Mouse (Mus musculus): Measurements from ENCODE around the gene 4921536K21Rik.
"Not testable (repeated sequence)": the region's sequence is repeated elsewhere in the genome, so short reads cannot be mapped to it uniquely, and the experiment has no call there.

The 4921536K21Rik gene

DNA sequence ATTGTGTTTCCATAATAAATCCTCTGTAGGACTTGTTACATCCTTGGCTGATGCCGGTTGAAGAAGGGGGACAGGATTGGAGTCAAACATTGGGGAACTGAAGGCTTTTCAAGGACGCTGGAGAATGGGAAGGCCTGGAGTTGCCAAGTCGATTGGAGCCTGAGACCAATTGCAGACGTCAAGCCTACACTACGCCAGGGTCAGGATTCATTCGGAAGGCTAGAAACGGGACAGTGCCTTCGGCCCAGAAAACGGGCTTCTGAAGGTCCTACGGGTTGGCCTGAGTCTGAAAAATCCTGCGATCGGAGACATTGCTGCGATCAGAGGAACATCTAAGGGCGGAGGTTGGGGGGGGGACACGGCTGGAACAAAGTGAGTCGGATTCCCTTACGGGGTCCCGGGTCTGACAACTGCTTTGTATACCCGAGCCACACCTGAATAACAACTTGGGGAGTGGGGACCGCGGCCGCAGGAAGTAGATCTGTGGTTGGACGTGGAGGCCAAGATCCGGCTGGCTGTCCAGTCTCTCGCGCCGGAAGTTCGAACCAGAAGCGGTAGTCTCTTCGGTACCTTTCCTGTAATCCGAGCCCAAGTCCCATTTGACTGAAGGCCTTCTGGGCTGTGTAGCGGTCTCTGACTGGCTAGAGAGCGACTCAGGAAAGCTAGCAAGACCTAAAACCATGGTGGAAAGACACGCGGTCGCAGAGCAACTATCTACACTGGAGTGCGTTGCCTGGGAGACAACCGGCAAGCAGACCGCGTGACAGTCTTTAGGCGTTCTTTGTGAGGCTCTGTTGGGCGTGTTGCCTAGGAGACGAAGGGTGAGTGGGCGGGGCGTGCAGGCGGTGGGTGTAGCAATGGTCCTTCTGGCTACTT is at the start of gene 4921536K21Rik, which contains the start of gene Dusp18:
Gene 4921536K21Rik (minus strand): TSS at position 693 of the 876 bp plus-strand sequence.
Gene Dusp18 (plus strand): TSS at position 835 of the 876 bp plus-strand sequence.
- DNase-seq = peak; percentile 95 to 97

DNA sequence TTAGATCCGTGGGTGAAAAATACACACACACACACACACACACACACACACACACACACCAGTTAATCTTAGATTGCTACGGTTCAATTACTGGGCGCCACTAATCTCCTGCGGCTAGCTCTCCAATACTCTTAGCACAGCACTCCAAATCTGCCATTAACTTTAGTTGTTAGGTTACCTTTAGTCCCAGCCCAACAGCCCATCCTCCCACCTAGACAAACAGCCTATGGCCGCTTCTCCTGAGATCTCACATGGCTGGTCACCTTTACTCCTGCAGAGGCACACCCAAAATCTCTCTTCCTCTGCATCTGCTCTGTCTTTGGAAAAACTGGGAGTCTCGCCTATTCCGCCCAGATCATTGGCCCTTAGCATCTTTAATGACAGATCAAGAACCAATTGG is 46.5 kb upstream of the 4921536K21Rik start:
- DNase-seq = no peak

DNA sequence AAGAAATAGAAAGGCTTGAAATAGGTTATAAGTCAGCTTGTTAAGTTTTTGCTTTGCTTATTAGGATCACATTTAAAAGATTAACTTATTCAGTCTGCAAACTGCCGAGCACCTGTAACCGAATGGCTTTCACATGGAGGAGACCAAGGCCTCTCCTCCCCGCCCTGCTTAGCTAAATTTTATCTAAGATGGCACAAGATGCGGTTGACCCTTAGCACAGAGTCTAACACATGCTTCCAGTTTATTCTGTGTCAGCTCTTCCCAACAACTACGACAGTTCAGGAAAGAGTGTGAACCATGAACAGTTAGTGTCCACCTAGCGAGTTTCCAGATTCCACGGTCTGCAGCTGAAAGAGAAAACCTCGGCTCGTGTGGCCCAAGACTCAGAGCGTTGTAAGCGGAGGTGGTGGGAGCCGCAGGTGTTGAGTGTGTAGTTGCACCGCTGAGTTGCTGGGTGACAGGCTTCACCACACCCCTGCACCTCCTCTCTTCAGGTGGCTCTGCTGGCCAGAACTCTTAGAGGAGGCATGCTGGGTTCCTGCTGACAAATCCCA is 42.5 kb upstream of the 4921536K21Rik start:
- DNase-seq = no peak

DNA sequence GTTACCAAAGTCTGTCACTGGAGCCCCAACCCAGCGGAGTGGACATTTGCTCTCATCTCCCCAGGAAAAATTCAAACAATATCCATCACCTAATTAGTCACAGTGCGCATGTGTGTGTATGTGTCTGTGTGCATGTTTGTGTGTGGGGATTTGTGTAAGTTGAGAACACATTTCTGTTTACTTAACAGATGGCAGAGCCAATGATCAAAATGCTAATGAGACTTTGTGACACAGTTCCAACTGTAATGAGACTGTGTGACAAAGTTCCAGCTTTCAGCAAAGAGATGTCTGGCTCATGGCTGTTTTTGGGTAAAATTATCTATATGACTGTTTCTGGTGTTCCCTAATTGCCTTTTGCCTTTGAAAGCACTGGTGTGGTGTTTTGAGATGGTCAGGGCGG is 41.4 kb upstream of the 4921536K21Rik start:
- no peak for DNase-seq

DNA sequence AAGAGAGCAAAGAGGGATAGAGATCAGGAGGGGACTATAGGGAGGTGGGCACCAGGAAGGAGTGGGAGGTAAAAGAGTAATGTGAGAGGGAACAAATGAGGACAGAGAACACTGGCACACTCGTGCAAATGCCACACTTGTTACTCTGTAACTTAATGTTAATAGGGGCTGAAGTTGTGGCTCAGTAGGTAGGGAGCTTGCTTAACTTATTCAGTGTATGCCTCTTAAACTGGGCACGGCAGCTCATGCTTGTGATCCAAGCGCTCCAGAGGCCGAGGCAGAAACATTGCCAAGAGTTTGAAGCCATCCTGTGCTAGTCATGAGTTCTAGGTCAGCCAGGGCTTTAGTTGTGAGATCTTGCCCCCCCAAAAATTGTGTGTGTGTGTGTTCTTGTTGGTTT is 40.2 kb upstream of the 4921536K21Rik start:
- DNase-seq = no peak

DNA sequence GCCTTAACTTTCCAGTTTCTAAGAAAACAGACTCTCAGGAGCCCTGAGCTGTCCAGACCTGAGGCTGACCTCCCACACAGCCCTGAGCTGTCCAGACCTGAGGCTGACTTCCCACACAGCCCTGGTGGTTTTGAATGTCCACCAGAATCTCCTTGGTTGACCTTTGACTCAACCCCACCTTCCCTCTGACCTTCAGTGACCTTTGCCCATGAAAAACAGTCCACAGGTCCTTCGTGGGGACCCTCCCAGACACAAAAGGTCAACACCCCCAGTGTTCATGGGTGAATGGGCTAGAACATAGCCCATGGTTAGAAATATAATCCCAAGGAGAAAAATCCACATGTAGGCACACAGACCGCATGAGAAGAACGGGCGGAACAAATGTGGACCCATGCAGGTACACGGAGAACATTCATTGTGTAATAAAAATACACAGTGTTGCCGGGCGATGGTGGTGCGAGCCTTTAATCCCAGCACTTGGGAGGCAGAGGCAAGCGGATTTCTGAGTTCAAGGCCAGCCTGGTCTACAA is 38.9 kb upstream of the 4921536K21Rik start:
- DNase-seq = no peak

DNA sequence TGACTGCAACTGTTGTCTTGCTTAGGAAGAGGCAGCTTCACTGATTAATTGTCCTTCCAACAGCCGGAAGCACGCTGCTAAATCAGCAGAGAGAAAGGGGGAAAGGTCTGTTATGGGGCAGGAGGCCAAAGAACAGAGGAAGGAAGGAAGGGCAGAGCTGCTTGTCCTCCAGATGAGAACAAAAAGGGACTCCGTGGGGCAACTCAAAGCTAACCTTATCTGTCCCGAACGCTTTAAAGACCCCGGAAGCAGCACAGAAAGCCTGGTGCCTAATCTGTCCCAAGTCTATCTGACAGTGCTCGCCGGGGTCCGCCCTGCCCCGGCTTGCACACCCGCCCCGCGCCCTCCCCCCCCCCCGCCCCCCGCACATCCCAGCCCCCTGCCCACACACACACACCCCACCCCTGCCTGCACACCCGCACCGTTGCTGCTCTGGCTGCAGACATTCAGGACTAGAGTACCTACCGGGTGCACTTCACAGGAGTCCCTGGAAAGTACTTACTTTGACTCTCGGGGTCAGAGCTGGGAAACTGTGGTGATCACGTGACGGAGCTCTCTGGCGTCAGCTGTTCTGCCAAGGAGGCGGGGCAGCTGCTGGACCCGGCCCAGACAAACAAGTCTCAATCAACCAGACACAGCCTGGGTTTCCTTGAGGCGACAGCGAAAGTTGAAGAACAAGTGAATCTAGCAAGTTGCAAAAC is 36.8 kb upstream of the 4921536K21Rik start, which contains the start of gene Tcn2:
Gene Tcn2 (minus strand): TSS at position 649 of the 701 bp plus-strand sequence.
- DNase-seq = peak; percentile 88

DNA sequence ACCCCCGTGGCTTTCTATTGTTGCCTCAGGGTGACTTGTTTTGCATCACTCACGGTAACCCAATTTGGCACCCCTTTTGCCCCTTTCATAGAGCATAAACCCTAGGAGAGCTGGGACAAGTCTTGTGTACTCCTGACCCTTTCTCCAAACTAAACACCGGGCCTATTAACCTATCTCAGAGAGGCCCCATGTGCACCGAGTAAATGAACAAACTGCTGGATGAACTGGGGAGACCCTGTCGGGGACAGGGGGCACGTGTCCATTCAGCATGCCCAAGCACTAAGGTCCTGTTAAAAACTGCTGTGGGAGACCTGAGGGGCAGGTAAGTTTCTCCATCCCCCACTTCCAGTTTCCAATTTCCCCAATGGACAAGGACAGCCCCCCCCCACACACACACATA is 36.0 kb upstream of the 4921536K21Rik start:
- DNase-seq = no peak

DNA sequence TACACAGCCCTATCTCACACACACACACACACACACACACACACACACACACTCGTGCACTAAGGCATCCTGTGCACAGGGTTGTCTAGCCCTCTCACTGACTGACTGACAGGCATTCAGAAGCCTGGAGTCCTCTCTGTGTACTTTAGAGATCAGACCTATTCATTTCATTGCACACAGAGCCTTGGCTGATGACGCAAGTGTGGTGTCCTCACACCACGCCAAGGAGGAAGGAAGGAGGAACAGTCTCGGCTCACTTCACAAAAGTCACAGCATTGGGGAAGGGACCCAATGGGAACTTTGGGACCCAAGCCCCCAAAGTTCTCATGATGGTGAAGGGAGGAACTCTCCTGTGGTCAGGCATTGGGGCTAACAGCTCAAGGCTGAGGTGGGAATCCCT is 35.1 kb upstream of the 4921536K21Rik start:
- no peak for DNase-seq

DNA sequence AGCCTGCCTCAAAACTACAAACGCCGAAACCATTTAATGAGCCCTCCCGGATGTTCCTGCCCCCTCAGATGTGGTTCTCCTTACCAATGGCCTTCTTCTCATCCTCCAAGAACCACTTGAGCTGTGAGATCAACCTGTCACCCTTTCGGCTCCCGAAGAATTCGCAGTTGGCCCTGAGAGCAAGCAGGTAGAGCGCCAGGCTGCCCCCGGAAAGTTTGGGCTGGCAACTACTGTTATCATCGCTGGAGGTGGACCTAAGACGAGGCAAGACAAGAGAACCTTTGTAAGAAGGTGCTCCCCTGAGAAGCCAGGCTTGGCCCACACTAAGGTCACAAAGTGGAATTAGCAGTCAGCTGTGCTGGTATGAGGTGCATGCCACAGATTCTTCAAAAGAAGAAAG is 31.0 kb upstream of the 4921536K21Rik start:
- no peak for DNase-seq

DNA sequence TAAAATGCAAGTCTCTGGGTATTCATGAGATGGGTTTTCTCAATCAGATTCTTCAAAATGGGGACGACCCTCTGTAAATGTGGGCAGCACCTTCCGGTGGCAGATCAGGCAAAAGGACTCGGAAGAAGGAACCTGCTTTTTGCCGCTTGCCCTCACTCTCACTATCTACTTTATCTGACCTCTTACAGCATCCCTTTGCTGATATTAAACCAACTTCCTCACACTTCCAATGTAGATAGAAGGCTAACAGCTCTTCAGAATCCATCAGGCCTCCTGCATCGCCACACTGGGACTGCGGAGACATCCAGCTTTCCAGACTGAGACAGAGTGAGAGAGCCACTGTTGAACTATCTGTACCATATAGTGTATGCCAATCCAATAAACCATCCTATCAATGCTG is 27.8 kb upstream of the 4921536K21Rik start:
- DNase-seq = no peak

DNA sequence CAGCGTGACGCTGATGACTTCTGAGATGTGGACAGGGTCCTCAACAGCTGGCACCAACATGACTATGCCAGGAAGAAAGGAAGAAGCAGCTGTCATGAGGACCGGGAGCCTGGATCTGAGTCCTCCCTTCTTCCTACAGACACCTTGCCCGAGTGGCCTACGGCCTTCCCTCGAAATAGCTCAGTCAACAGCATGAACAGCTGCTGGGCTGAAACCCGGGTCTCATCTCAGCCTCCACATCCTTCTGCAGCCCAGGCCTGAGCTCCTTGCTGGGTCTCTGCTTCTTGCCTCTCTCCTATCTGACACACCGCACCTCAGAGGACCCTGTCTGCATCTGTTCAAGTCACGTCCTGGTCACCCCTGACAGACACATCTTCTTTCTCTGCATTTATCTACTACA is 27.2 kb upstream of the 4921536K21Rik start:
- no peak for DNase-seq

DNA sequence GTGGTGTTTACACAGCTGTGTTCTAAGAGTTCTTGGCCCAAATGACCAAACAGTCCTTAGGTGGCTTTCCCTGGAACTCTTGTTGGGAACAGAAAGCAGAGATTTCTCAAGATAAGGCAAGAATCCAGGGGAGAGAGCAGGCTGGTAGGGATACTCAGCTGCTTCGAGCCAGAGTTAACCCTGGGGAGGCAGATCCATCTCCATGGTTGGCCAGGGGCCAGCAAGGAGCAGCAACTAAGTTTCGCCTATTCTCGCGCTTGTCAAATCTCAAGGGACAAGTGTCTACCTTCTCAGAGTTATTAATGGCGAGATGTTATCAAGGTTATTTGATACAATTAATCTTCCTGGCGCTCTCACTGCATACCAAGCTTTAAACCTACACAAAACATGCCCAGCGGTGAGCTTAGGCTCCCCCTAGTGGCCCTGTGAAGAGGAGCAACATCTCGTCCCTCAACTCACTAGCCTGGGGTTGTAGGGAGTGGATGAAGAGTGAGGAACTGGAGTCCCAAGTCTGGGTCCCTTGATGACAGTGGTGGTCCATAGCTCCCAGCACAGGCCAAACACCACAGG is 26.5 kb upstream of the 4921536K21Rik start:
- DNase-seq = peak; percentile 73 to 79

DNA sequence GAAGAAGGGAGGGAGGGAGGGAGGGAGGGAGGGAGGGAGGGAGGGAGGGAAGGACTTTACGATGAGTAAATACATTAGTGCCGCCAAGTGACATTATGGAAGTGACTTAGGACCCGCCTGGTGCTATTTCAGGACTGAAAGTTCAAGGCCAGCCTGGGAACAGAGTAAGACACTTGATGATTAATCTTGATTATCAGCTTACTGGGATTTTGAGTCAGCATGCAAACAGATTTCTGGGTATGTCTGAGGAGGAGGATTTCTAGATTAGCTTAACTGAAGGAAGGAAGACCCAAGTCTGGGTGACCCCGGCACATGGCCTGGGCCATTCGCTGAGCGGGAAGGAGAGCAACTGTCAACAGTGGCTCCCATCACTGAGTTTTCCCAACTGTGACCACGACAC is 25.6 kb upstream of the 4921536K21Rik start:
- DNase-seq = no peak

DNA sequence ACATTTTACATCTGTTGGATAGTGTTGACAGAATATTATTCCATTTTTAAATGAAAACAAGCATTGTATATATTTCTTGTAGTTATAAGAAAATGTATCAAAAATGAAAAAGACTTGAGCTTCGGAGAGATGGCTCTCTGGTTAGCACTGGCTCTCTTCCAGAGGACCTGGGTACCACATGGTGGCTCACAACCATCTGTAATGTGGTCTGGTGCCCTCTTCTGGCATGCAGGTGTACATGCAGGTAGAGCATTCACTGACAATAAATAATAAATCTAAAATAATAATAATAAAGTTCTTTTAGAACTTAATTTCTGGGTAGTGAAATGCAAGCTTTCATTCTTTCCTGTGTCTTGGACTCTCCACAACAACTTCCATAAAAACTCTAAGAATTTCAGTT is 23.8 kb upstream of the 4921536K21Rik start:
- DNase-seq = peak; percentile 77 to 87

DNA sequence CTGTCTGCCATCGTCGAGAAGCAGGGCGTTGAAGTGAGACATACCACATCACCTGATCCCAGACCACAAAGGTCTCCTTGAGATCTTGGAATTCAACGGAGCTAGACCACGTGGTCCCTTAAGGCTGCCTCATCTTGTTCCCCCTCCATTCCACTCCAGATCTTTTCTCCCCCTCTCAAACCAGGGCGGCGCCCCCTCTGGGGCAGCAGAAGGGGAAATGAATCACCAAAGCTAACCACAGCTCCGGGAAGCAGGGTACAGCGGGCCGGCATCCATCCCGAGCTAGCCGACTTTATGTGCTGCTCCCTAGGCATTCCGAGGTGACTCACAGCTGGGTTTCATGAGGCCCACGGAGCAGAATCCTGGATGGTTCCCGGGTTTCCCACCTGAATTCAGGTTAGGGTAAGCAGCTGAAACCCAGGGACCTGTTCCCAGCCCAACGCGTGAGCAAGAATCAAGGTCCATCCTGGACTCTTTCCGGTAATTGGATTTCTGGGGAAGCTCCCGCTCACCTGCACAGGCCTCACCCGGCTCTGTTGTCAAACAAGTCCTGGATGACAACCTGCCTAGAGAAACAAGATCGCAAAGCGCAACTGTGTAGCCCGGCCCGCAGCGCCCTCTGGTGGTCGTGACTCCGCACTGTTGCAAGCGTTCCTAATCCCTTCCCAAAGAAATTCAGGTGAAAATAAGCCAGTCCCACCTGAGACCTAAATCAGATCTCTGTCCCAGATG is 19.4 kb upstream of the 4921536K21Rik start, which contains the start of gene Slc35e4:
Gene Slc35e4 (minus strand): TSS at position 556 of the 732 bp plus-strand sequence.
- peak; percentile 96 to 98 for DNase-seq

DNA sequence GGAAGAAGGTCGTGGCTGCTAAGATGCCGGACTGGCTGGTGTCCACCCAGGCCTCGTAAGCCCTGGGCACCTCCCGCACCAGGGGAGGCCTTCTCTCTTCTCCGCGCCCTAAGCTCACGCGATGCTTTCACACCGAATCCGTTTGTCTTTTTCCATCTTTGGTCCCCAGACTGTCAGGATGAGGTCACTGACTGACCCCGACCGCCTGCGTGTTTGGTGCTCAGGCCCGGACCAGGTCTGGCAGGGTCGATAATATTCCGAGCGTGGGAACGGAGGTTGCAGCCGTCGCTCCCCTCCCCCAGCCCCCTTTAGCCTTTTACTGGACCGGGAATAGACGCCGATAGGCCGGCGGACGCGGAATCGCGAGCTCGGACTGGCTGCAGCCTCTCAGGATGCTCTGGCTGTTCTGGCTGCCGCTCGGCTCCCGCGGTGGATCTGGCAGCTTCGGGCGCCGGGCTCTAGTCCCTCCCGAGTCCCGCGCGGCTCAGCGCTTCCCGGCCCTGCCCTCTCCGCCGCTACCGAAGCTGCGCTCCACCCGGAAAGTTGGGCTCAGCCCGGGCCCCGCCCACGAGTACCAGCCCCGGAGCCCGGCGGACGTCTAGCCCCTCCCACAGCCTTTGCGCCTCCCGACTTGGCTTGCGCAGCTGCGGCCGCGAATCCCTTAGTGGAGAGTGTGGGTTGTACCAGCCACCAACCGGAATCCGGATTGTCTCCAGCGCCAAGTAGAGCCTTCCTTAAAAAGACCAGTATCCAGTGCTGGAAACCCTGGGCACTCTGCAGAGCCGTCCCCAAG is 18.6 kb upstream of the 4921536K21Rik start:
- DNase-seq = peak; percentile 93 to 96

DNA sequence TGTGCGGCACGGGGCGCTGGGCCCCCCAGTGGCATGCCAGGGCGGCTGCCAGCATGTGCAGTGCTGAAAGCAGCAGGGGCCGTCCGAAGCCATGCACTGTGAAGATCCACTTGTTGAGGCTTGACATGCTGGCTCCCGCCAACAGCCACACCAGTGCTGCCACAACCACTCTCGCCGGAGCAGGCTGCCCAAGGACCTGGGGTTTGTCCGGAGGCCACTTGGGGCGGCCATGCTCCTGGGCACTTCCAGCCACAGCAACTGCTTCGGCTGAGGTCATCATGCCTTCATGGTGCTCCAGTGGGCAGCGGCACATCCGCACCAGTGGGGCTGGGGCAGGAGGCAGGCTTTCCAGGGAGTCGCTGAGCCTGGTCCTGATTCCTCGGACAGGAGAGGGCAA is 18.0 kb upstream of the 4921536K21Rik start:
- peak; percentile 59 to 65 for DNase-seq

DNA sequence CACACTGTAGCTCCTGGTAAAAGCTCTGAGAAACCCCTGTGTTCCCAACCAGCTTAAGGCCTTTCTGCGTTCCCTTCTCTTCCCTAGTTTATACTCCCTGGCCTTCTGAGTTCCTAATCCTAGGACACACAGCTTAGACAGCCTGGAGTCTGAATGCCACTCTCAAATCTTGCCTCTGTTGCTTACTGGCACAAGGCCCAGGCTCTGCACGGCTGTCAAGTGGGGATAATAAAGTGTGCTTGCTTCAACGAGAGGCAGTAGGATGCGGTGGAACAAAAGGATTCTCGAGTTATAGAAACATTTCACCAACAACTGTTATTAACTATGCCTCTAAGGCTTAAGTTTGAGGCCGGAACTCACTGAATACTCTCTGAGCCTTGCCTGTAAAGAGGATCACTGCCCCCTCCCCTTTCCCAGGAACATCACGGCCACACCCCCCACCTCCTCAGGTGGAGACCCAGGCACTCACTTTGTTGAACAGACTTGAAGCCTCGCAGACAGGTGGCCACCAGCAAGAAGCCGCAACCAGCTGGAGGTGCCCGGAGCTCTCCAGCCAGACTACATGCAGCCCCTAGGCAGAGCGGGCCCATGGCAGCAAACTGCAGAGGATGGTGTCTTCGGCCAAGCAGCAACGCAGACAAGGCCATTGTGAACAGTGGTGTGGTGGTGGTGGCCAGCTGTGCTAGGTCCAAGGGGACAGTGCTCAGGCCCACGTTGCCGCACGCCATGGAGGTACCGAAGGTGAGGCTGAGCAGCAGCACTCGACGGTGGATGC is 17.4 kb upstream of the 4921536K21Rik start:
- DNase-seq = peak; percentile 64 to 76

DNA sequence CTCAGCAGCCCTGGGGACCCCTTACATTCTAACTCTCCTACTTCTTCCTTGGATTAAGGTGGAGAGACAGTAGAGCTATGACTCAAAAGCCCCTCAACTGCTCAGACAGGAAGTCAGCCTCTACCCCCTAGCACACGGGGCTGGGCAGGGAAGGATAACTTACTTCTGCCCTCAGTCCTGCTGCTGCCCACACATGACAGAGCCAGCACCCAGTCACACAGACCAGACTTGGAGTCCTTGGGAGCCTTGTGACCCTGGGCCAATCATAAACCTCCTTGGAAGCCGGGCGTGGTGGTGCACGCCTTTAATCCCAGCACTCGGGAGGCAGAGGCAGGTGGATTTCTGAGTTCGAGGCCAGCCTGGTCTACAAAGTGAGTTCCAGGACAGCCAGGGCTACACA is 16.5 kb upstream of the 4921536K21Rik start:
- DNase-seq = not testable (repeated sequence)

All from cerebellum, postnatal 10 days (tissue).